Mouse (Mus musculus) c-Kit-positive CD71-positive TER-119-negative erythroid progenitor cells, embryonic 14.5 days (primary cell): ENCODE results near the gene Gm11541.
"Not testable (repeated sequence)": the region's sequence is repeated elsewhere in the genome, so short reads cannot be mapped to it uniquely, and the experiment has no call there.

Experiments used
- DNase-seq: peaks from one replicate; pipeline ENCODE4 v3.0.0-alpha.2; 2013; ENCODE audit warnings: low read depth

Gm11541 gene

GRCm38 (mm10) chr11:94697140-94697539, 7.2 kb downstream of the Gm11541 start:
- no peak for DNase-seq

GRCm38 (mm10) chr11:94695508-94695907, 8.8 kb downstream of the Gm11541 start:
- no peak for DNase-seq

GRCm38 (mm10) chr11:94692502-94692901, 11.8 kb downstream of the Gm11541 start:
- not testable (repeated sequence) for DNase-seq

- no peak for DNase-seq
Observed at GRCm38 (mm10) chr11:94687178-94687577, 17.1 kb downstream of the Gm11541 start.

GRCm38 (mm10) chr11:94682427-94682826, 21.9 kb downstream of the Gm11541 start:
- DNase-seq, result no peak

- no peak for DNase-seq
Observed at GRCm38 (mm10) chr11:94681640-94682039, 22.7 kb downstream of the Gm11541 start.

- no peak for DNase-seq
Observed at GRCm38 (mm10) chr11:94680639-94681038, 23.7 kb downstream of the Gm11541 start.

- DNase-seq, result no peak
Observed at GRCm38 (mm10) chr11:94677607-94678145, 26.6 kb downstream of the Gm11541 start.

- peak; percentile 82 for DNase-seq
Observed at GRCm38 (mm10) chr11:94676754-94677606, 27.3 kb downstream of the Gm11541 start, which contains the start of gene Xylt2. Xylt2 (minus strand) TSS chr11:94677515.

GRCm38 (mm10) chr11:94676308-94676707, 28.0 kb downstream of the Gm11541 start:
- DNase-seq, result no peak

GRCm38 (mm10) chr11:94675446-94675845, 28.9 kb downstream of the Gm11541 start:
- DNase-seq, result no peak

- no peak for DNase-seq
Observed at GRCm38 (mm10) chr11:94674984-94675383, 29.3 kb downstream of the Gm11541 start.

GRCm38 (mm10) chr11:94665281-94665680, 39.0 kb downstream of the Gm11541 start:
- no peak for DNase-seq

- no peak for DNase-seq
Observed at GRCm38 (mm10) chr11:94661344-94661743, 43.0 kb downstream of the Gm11541 start.

- DNase-seq, result peak; percentile 70
Observed at GRCm38 (mm10) chr11:94653663-94654436, 50.4 kb downstream of the Gm11541 start, which contains the start of the genes Mrpl27 and Eme1. Mrpl27 (plus strand) TSS chr11:94653767. Eme1 (minus strand) TSS chr11:94653964.

- DNase-seq, result no peak
Observed at GRCm38 (mm10) chr11:94652973-94653372, 51.3 kb downstream of the Gm11541 start.

GRCm38 (mm10) chr11:94651241-94651640, 53.1 kb downstream of the Gm11541 start:
- not testable (repeated sequence) for DNase-seq

- no peak for DNase-seq
Observed at GRCm38 (mm10) chr11:94646457-94646856, 57.8 kb downstream of the Gm11541 start.
